Mouse (Mus musculus): ENCODE measurements around the gene Gbf1.
"Not testable (repeated sequence)": the region's sequence is repeated elsewhere in the genome, so short reads cannot be mapped to it uniquely, and the experiment has no call there.

Gbf1 gene

DNA sequence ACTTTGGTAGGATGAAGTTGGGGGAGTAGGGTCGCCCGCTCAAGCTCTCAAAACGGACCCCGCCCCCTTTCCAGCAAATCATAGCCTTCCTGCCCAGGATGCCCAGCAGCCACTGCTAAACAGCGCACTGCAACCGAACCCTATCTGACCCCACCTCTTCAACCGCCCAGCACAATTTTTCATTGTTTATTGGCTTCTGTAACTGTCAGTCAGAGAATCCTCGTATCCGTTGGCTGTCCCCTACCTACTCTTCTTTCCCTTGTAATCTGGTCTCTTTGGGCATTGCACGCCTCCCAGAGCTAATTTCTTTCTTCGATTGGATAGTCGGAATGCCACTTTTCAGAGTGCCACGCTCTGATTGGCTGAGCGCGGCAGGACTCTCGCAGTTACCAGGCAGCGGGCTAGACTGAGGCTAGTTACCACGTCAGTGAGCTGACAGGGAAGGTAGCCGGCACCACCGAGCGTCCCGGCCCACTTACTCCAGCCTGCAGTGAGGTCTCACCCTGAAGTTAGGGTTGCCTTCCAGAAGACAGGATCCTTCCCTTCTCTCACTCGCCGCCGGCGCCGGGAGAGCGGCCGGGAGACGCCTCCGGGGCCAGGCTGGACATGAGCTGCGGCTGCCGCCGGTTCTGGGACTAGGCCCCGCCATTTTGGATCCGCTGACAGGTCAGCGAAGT, at the start of gene Gbf1:
TSS of gene Gbf1 (plus strand) at position 383 of the 677 bp plus-strand sequence.
- in situ Hi-C loops (cut with MboI): no loop called here

GRCm38 (mm10) chr19:46103437-46104186, 48.7 kb upstream of the Gbf1 start:
- in situ Hi-C loops (cut with MboI): no loop called here

- in situ Hi-C loops (cut with MboI): no loop called here
Observed at GRCm38 (mm10) chr19:46104187-46104557, 48.1 kb upstream of the Gbf1 start.

GRCm38 (mm10) chr19:46110214-46110613, 42.1 kb upstream of the Gbf1 start:
- in situ Hi-C loops (cut with MboI): no loop called here

GRCm38 (mm10) chr19:46110781-46111180, 41.5 kb upstream of the Gbf1 start:
- in situ Hi-C loops (cut with MboI): no loop called here

DNA sequence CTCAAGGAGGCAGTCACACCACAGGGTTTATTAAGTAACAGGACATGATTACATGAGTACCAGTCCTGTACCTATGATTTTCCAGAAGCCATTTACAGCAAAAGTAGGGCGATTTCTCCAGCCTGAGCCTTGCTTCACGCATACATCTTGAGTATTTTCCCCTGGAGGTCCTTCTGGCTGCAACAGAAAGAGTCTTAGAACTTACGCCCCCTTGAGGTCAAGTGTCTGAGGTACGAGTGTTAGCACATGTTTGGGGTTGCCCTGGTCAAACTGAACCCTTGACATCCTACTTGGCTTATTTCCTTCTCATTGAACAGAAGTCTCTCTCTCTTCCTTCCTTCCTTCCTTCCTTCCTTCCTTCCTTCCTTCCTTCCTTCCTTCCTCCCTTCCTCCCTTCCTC, 37.7 kb upstream of the Gbf1 start:
- in situ Hi-C loops (cut with MboI): no loop called here

DNA sequence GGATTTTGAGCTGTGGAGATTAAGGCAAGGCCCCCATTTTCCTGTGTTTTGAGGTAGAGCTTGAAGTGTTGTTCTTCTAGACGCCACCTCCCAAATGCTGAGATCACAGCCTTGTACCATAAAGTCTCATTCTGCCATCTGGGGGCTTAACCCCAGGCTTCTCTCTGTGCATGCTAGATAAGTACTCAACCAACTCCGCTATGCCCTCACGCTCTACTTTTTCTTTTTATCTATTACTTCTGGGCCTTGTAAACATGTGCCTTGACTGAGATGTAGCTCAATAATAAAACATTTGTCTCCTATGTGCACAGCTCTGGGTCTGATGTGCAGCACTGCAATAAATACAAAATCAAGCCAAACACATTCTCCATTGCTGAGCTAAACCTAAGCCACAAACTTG, 32.9 kb upstream of the Gbf1 start:
- in situ Hi-C loops (cut with MboI): no loop called here

- in situ Hi-C loops (cut with MboI): no loop called here
Observed at GRCm38 (mm10) chr19:46120872-46121271, 31.4 kb upstream of the Gbf1 start.

- in situ Hi-C loops (cut with MboI): no loop called here
Observed at GRCm38 (mm10) chr19:46123876-46124275, 28.4 kb upstream of the Gbf1 start.

DNA sequence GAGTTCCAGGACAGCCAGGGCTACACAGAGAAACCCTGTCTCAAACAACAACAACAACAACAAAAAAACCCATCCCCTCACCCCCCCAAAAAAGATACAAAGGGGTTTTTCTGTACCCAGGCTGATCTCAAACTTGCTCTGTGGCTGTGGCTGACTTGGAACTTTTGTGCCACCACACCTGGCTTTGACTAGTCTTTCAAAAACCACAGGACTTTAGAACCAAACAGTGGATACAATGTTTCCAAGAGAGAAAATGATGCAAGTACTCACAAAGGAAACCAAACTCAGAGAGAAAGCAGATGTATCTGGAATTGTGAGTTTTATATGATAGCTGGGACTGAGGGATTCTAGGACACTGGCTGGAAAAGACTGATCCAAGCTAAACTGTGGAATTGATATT, 27.7 kb upstream of the Gbf1 start:
- in situ Hi-C loops (cut with MboI): no loop called here

DNA sequence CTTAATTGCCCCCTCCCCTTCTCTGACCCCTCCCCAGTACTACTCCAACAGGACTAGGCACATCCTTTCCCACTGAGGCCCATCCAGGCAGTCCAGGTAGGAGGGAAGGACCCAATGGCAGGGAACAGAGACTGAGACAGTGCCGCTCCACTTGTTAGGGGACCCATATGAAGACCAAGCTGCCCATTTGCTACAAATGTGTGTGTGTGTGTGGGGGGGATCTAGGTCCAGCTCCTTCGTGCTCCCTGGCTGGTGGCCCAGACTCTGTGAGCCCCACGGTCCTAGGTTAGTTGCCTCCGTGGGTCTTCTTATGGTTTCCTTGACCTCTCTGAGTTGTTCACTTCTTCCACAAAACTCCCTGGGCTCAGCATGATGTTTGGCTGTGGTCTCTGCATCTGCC, 26.0 kb upstream of the Gbf1 start:
- in situ Hi-C loops (cut with MboI): no loop called here

GRCm38 (mm10) chr19:46129737-46130136, 22.6 kb upstream of the Gbf1 start:
- in situ Hi-C loops (cut with MboI): not testable (repeated sequence)

- in situ Hi-C loops (cut with MboI): no loop called here
Observed at GRCm38 (mm10) chr19:46131283-46131682, 21.0 kb upstream of the Gbf1 start.

DNA sequence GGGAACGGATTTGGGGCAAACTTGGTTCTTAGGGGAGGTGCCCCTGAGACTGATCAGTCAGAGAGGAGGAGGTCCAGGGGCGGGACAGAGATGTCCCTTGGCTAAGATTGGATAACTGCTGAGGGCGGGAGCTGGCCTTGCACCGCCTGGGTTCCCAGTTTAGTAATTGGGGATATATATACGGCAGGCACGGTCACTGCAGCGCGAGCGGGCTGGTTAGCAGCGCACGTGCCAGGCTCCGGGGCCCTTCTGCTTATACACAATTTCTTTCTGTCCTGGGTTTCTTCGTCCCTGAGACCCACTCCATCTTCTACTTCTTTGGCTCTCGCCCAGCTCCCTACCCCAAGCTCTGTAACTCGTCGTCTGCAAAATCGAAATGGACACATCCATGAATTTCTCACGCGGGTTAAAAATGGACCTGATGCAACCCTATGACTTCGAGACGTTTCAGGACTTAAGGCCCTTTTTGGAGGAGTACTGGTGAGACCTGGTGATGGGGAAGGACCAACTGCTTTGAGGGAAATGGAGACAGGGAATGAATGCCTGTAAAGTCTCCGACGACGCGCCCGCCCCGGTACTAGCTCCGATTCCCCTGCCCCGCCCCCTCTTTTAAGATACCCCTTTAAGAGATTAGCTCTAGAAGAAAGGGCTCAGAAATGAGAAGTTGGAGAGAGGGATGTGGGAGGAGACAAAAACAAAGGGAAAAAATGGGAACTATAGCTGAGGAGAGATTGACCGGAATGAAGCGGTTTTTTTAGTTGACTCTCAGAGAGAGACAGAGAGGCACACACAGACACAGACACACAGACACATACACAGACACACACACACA, 20.4 kb upstream of the Gbf1 start, which contains the start of gene Elovl3:
TSS of gene Elovl3 (plus strand) at position 204 of the 832 bp plus-strand sequence.
- in situ Hi-C loops (cut with MboI): no loop called here

- in situ Hi-C loops (cut with MboI): no loop called here
Observed at GRCm38 (mm10) chr19:46132577-46132976, 19.7 kb upstream of the Gbf1 start.

GRCm38 (mm10) chr19:46135297-46135696, 17.0 kb upstream of the Gbf1 start:
- in situ Hi-C loops (cut with MboI): loop anchor here (5.0 kb wide), 1 partner anchor 117 kb away; no protein-coding TSS in a partner anchor

DNA sequence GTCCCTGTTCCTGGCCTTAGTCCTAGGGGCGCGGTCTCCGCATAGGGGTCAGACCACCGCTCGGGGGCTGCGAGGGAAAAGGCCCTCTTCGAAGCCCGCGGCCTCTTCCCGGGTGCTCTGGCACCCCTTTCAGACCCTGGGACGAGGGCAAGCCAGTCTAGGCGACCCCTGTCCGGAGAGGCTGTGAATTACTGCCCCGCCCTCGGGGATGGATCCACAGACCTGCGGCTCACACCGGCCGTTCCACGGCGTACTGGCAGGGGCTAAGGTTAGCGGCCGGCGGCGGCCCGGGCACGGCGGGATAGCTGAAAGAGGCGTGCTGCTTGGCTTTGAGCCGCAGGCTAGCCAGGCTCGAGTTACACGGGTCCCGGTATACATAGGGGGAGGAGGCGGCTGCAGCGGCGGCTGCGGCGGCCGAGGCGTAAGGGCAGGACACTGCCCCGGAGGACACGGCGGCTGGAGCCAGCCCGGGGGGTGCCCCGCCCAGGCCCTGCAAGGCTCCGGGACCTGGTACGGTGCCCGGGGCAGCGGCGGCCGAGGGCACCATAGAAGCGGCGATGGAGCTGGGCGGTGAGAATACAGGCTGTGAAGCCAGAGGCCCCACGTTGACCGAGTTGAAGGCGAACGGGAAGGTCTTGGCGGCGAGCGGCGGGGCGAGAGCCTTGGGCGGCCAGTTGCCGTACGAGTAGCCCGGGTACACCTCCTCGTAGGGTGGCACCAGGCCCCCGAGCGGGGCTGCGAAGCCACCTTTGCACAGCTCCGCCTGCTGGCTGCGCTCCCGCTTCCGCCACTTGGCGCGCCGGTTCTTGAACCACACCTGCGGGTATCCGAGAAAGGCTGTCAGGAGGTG, 16.3 kb upstream of the Gbf1 start:
- in situ Hi-C loops (cut with MboI): loop anchor here (5.0 kb wide), 1 partner anchor 116 kb away; no protein-coding TSS in a partner anchor

DNA sequence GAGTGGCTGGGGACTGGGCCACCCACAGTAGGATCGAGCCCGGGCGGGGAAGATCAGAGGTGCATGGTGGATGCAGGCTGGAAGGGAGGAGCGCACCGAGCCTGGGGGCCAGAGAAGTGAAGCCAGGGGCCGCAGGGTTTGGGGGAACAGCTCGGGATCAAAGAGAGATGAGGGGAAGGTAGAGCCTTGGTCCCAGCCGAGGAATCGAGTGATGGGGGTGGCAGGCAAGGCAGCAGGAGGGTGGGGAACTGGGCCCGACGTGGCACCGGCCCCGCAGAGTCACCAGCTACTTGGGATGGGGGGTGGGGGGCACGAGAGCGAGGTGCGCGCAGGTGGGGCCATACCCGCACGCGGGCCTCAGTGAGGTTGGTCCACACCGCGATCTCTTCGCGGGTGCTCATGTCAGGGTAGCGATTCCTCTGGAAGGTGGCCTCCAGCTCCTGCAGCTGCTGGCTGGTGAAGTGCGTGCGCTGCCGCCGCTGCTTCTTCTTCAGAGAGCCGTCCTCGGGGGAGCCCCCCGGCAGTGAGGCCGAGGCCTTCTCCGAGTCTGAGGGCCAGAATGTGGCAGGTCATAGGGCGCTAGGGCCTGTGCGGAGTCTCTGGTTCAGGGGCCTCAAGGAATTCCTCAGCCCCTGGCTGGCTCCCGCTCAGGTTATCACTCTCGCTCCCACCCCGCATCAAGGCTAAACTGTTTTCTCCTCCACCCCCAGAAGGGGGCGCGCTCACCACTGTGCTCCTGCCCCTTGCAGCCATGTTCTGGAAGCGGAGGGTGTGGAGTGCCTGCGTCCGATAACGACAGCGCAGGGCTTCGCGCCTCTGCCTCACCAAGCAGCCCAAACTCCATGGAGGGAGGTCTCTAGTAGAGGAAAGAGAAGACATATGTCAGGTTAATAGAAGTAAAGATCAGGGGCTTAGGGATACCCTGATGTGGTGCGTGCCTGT, 15.4 kb upstream of the Gbf1 start:
- in situ Hi-C loops (cut with MboI): loop anchor here (5.0 kb wide), 1 partner anchor 115 kb away; no protein-coding TSS in a partner anchor

GRCm38 (mm10) chr19:46140324-46140723, 12.0 kb upstream of the Gbf1 start:
- in situ Hi-C loops (cut with MboI): no loop called here

- in situ Hi-C loops (cut with MboI): no loop called here
Observed at GRCm38 (mm10) chr19:46141091-46141490, 11.2 kb upstream of the Gbf1 start.

Measured in mature B cell (primary cell).